Mouse (Mus musculus) neural tube, embryonic 15.5 days (tissue): ENCODE measurements around the gene Ccdc81. TPM values are rescaled to one million over a fixed set of nuclear protein-coding genes. Genes with fewer than 3 reads are reported as not detected.

Experiments
- ATAC-seq: fragments of 200-750 bp; cut with Nextera tagmentation; 2 replicates; pipeline ENCODE4 v1.8.0; 2017; ENCODE audit warnings: mild to moderate bottlenecking, moderate TSS enrichment, moderate library complexity; ENCODE audit not compliant: low FRiP score
- H3K27ac ChIP-seq: fragments of 300-500 bp; sonication (generic); replicated peaks from 2 replicates; pipeline ENCODE4 v1.5.1; 2015; ENCODE audit warnings: mild to moderate bottlenecking, inconsistent platforms
- H3K27me3 ChIP-seq: fragments of 300-500 bp; sonication (generic); replicated peaks from 2 replicates; pipeline ENCODE4 v1.6.1; 2015; ENCODE audit warnings: inconsistent platforms
- H3K36me3 ChIP-seq: fragments of 300-500 bp; sonication (generic); 2 replicates; pipeline ENCODE4 v1.6.1; 2015; ENCODE audit warnings: inconsistent platforms
- H3K4me1 ChIP-seq: fragments of 300-500 bp; sonication (generic); 2 replicates; pipeline ENCODE4 v1.6.1; 2015; ENCODE audit warnings: inconsistent platforms
- H3K4me2 ChIP-seq: fragments of 300-500 bp; sonication (generic); 2 replicates; pipeline ENCODE4 v1.6.1; 2015; ENCODE audit warnings: inconsistent platforms, mild to moderate bottlenecking, moderate library complexity
- H3K4me3 ChIP-seq: fragments of 300-500 bp; sonication (generic); replicated peaks from 2 replicates; pipeline ENCODE4 v1.5.1; 2015; ENCODE audit warnings: mild to moderate bottlenecking, inconsistent platforms
- H3K9ac ChIP-seq: fragments of 300-500 bp; sonication (generic); replicated peaks from 2 replicates; pipeline ENCODE4 v1.6.1; 2015; ENCODE audit warnings: mild to moderate bottlenecking, inconsistent platforms
- H3K9me3 ChIP-seq: fragments of 300-500 bp; sonication (generic); replicated peaks from 2 replicates; pipeline ENCODE4 v1.6.1; 2016; ENCODE audit warnings: inconsistent platforms
- WGBS: fragments of 180-500 bp; shearing (Covaris S2); methylation state at CpG from one replicate; pipeline ENCODE4 v1.1.7; 2015; ENCODE audit warnings: mixed read lengths; 5-methylcytosine and 5-hydroxymethylcytosine counted together
- polyA plus RNA-seq: library from polyadenylated mRNA; unstranded; fragments of >200 nt; fragmentation: Nextera tagmentation; extraction: Ambion mirVana; gene quantifications from 2 replicates; pipeline ENCODE4 v1.2.1, GENCODE M21; 2015

The Ccdc81 gene
- polyA plus RNA-seq, 1 experiment from 2014 or later = 0.69 TPM

DNA sequence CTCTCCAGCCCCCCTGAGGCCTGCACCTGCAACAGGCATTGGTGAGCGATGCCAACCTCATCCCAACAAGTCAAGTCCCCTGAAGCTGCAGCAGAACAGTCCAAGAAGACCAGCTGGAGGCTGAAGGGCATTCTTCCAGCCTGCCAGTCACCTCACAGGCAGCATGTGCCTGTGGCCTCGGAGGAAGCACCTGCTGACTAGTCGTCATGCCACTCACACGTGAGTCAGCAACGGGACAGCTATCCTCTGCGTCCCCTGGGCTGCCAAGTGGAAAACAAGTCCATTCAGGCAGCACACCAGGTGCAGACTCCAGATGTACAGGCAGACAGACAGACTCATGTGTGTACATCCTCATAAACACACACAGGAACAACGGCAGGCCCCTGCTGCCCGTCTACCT lies 67.9 kb downstream of the Ccdc81 start:
- no peaks in the 10 kb centered on the region for H3K4me1 ChIP-seq
- WGBS = 64% methylated on average over 8 of the region's 8 CpGs

DNA sequence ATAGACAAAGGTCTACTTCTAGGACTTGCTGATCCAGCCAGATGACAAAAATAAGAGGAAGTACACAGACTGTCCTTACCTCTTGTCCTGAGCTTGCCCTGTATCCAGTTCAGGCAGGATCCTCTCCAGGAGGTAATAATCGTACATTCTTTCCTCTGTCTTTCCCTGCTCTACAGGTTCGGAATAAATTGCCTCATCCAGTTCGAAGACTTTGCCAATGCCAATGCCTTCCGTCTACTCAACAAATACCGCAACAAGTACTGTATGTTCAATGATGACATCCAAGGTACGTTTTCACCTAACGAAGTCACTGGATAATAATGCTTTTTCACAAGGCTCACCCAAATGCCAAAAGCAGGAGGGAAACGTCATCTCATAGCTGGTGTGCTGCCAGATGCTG lies 69.9 kb downstream of the Ccdc81 start:
- ATAC-seq = no peak
- Histone ChIP-seq H3K4me2 (no peak overlapping the region), H3K9ac (no peak overlapping the region), H3K4me3 (no peak overlapping the region), H3K9me3 (no peaks in the 10 kb centered on the region), H3K36me3 (no peaks in the 10 kb centered on the region), H3K27me3 (no peaks in the 10 kb centered on the region), H3K27ac (no peak overlapping the region), H3K4me1 (no peaks in the 10 kb centered on the region)
- WGBS = 95% methylated on average over 8 of the region's 8 CpGs

More for the DNA sequence above, 67.9 kb downstream of the Ccdc81 start:
- Histone ChIP-seq H3K27me3 (no peaks in the 10 kb centered on the region), H3K4me2 (no peak overlapping the region), H3K27ac (no peak overlapping the region), H3K4me3 (no peak overlapping the region), H3K9me3 (no peaks in the 10 kb centered on the region), H3K36me3 (no peaks in the 10 kb centered on the region), H3K9ac (no peak overlapping the region)
- ATAC-seq = no peak

DNA sequence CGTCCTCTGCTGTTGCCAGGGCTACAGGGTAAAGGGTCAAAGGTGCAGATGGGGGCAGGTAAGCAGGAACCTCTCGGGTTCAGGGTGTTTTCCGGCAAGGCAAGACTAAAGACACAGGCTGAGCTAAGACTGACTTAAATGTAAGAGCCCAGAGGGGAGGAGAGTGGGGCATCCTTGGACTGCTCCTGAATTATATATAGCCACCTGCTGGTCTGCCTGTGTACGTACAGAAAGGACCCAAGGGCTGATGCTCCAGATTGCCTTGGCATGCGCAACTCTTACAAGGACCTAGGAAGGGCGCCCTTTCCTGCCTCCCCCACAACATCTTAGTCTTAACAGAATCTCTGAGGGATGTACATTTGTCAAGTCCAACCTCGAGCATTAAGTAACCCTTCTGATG lies 74.2 kb downstream of the Ccdc81 start:
- WGBS = 63% methylated on average over 7 of the region's 7 CpGs
- no peaks in the 10 kb centered on the region for H3K9me3 ChIP-seq

DNA sequence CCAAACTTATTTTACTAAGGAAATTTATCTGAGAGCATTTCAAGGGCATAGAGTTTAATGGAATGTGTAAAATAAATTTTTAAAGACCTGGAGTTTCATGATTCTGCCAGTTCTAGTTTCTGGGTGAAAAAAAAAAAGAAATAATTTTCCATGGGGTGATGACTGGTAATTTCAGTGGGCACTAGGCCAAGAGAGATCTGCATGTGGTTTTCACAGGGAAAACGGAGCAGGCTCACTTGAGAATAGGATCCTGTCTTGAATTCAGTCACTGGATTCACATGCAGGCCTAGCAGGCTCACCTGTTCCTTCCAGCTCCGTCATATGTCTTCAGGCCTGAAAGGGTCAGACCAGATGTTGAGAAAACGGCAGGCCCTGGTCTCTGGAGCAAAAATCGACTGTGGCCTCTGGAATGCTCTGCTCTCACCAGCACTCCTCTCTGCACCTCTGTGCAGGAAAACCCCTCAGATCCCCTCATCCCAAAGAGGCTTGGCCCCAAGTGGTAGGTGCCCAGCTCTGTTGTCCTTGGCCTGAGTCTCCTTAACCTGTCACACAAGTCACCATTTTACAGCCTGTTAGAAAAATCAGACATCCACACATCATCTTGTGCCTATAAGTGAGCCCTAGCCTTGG lies 74.9 kb downstream of the Ccdc81 start:
- no peak overlapping the region for H3K4me3 ChIP-seq
- H3K9me3 ChIP-seq = no peaks in the 10 kb centered on the region
- ATAC-seq = no peak

More for the DNA sequence above, 74.2 kb downstream of the Ccdc81 start:
- Histone ChIP-seq H3K9ac (no peak overlapping the region), H3K27ac (no peak overlapping the region), H3K27me3 (no peaks in the 10 kb centered on the region), H3K4me1 (no peaks in the 10 kb centered on the region), H3K4me3 (no peak overlapping the region), H3K36me3 (no peaks in the 10 kb centered on the region), H3K4me2 (no peak overlapping the region)
- no peak for ATAC-seq

More for the DNA sequence above, 74.9 kb downstream of the Ccdc81 start:
- Histone ChIP-seq H3K4me1 (no peaks in the 10 kb centered on the region), H3K27ac (no peak overlapping the region), H3K9ac (no peak overlapping the region), H3K4me2 (no peak overlapping the region), H3K27me3 (no peaks in the 10 kb centered on the region), H3K36me3 (no peaks in the 10 kb centered on the region)
- WGBS = 81% methylated on average over 4 of the region's 4 CpGs

Other genes with a start within 250 kb of the Ccdc81 start
- gene Hikeshi, start 37.6 kb upstream of the Ccdc81 start, polyA plus RNA-seq = 135 and 139 TPM in 2 replicates
- gene Eed, start 77.4 kb upstream of the Ccdc81 start, polyA plus RNA-seq = 27.5 and 37.3 TPM in 2 replicates
- gene Picalm, start 226.6 kb upstream of the Ccdc81 start, polyA plus RNA-seq = 32.4 and 41.5 TPM in 2 replicates